Mouse (Mus musculus): ENCODE data around the gene Ankmy1. TPM values are rescaled to one million over a fixed set of nuclear protein-coding genes. Genes with fewer than 3 reads are reported as not detected.

The Ankmy1 gene
- polyA plus RNA-seq, 1 experiment = 0.19 TPM

DNA sequence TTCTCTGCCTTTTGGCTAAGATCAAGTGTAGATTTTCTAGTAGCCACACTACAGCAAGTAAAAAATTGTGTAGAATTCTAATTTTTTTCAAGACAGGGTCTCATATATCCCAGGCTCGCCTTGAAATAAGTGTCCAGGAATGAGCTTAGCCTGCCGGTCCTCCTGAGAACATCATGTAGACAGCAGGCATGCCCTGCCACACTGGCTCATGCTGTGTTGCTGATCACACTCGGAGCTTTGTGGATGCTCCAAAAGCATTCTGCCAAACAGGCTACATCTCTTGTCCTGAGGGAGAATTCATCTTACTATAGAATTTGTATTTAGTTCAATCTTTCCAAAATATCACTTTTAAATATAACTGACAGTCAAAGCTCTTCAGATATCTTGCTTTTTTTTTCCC lies 9.9 kb downstream of the Ankmy1 start:
- Histone ChIP-seq H3K4me1 (ENCODE audit: control insufficient read depth, insufficient read depth, insufficient read length) (no peaks in the 10 kb centered on the region), H3K27me3 (ENCODE audit: control insufficient read depth, insufficient read depth, low read length) (no peaks in the 10 kb centered on the region), H3K36me3 (ENCODE audit: control insufficient read depth, insufficient read depth, low read length) (no peaks in the 10 kb centered on the region), H3K4me3 (ENCODE audit: extremely low read depth, insufficient read depth, insufficient read length) (no peak overlapping the region), H3K27ac (ENCODE audit: insufficient read depth, low read length) (no peak overlapping the region)
- TF ChIP-seq CTCF (IDR thresholded peaks at IDR 0.05; ENCODE audit: extremely low read depth, insufficient read depth, insufficient read length, insufficient replicate concordance) (no peak), POLR2A (IDR thresholded peaks at IDR 0.05; ENCODE audit: low read depth, low read length) (no peak)
- WGBS = 75% methylated on average over 3 of the region's 3 CpGs
- DNase-seq (ENCODE audit: low read depth in 1 of 2, low spot score in 2 of 2) = no peak

DNA sequence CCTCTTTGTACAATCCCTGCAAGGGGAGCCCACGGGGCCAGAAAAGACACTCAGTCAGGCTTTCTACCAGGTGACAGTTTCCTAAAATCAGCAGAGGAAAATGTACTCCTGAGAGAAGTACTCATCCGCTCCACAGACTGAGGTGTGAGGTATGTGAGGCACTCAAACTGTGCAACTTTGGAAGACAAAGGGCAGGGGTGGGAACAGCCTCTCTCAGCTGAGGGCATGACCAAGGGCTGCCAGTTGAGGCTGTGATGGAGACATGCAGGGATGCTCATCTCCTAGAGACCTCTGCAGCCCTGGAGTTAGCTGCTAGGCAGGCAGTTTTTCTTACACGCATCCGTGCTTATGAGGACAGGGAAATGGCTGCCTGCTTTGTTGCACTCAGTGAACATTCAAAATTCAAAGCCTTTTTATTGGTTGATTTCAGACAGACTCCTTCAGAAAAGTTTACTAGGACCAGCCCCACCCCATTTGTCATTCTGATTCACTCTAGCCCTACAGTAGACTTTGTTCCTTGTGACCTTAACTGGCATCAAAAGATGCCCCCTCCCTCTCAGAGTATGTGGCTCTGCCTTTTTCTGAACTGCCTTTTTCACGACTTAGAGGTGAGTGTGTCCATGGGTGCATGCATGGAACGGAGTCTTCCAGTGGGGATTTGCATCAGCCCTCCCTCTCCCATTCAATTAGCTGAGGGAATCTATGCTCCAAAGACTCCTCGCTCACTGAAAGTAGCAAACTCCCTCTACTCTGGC lies 13.6 kb downstream of the Ankmy1 start:
- no peak overlapping the region for H3K27ac ChIP-seq (ENCODE audit: insufficient read depth, low read length)
- no peaks in the 10 kb centered on the region for H3K4me1 ChIP-seq (ENCODE audit: control insufficient read depth, insufficient read depth, insufficient read length)
- TF ChIP-seq POLR2A (IDR thresholded peaks at IDR 0.05; ENCODE audit: low read depth, low read length) (no peak), CTCF (IDR thresholded peaks at IDR 0.05; ENCODE audit: extremely low read depth, insufficient read depth, insufficient read length, insufficient replicate concordance) (no peak)
- 85% methylated on average over 7 of the region's 7 CpGs for WGBS
- no peaks in the 10 kb centered on the region for H3K36me3 ChIP-seq (ENCODE audit: control insufficient read depth, insufficient read depth, low read length)
- no peak for DNase-seq (ENCODE audit: low read depth in 1 of 2, low spot score in 2 of 2)
- H3K27me3 ChIP-seq (ENCODE audit: control insufficient read depth, insufficient read depth, low read length) = no peaks in the 10 kb centered on the region
- H3K4me3 ChIP-seq (ENCODE audit: extremely low read depth, insufficient read depth, insufficient read length) = no peak overlapping the region

DNA sequence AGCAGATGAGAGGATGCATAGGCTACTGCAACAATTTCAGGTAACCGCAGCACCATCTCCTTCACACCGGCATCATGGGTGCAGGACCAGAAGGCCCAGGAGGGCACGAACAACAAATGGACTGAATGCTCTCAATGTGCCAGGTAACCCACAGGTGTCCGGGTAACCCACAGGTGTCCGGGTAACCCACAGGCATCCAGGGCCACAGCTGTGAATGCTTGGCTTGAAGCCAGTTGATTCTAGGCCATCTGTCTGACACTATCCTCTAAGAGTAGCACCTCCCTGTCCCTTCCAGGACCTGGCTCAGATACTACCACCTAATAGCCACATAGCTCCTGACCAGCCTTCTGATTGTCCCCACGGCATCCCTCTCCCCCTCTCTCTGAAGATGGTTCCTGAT lies 20.7 kb downstream of the Ankmy1 start:
- TF ChIP-seq CTCF (IDR thresholded peaks at IDR 0.05; ENCODE audit: extremely low read depth, insufficient read depth, insufficient read length, insufficient replicate concordance) = no peak
- no peak for TF ChIP-seq POLR2A (IDR thresholded peaks at IDR 0.05; ENCODE audit: low read depth, low read length)
- Histone ChIP-seq H3K4me1 (ENCODE audit: control insufficient read depth, insufficient read depth, insufficient read length) (no peaks in the 10 kb centered on the region), H3K36me3 (ENCODE audit: control insufficient read depth, insufficient read depth, low read length) (no peaks in the 10 kb centered on the region), H3K27ac (ENCODE audit: insufficient read depth, low read length) (no peak overlapping the region), H3K27me3 (ENCODE audit: control insufficient read depth, insufficient read depth, low read length) (no peaks in the 10 kb centered on the region), H3K4me3 (ENCODE audit: extremely low read depth, insufficient read depth, insufficient read length) (no peak overlapping the region)
- no peak for DNase-seq (ENCODE audit: low read depth in 1 of 2, low spot score in 2 of 2)
- WGBS = 85% methylated on average over 6 of the region's 6 CpGs

DNA sequence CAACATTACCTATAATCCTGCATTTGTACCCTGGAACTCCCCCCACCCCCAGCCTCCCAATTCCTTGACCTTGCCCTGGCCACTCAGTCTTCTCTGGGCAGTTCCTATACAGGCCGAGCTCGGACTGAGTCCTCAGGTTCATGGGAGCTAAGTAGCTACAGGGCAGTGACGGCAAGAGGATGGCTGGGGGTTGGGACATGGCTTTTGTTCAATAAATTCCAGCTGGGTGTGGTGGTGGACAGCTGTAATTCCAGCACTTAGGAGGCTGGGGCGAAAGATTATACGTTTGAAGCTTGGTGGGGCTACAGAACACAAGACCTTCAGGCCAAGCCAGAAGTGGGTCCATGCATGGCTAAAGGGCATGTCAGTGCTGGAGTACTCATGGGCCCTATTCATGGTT lies 22.6 kb downstream of the Ankmy1 start:
- DNase-seq (ENCODE audit: low read depth in 1 of 2, low spot score in 2 of 2) = no peak
- no peak for TF ChIP-seq POLR2A (IDR thresholded peaks at IDR 0.05; ENCODE audit: low read depth, low read length)
- no peak for TF ChIP-seq CTCF (IDR thresholded peaks at IDR 0.05; ENCODE audit: extremely low read depth, insufficient read depth, insufficient read length, insufficient replicate concordance)
- WGBS = 89% methylated on average over 5 of the region's 5 CpGs
- H3K36me3 ChIP-seq (ENCODE audit: control insufficient read depth, insufficient read depth, low read length) = no peaks in the 10 kb centered on the region
- no peaks in the 10 kb centered on the region for H3K4me1 ChIP-seq (ENCODE audit: control insufficient read depth, insufficient read depth, insufficient read length)
- no peak overlapping the region for H3K27ac ChIP-seq (ENCODE audit: insufficient read depth, low read length)
- no peak overlapping the region for H3K4me3 ChIP-seq (ENCODE audit: extremely low read depth, insufficient read depth, insufficient read length)
- no peaks in the 10 kb centered on the region for H3K27me3 ChIP-seq (ENCODE audit: control insufficient read depth, insufficient read depth, low read length)

DNA sequence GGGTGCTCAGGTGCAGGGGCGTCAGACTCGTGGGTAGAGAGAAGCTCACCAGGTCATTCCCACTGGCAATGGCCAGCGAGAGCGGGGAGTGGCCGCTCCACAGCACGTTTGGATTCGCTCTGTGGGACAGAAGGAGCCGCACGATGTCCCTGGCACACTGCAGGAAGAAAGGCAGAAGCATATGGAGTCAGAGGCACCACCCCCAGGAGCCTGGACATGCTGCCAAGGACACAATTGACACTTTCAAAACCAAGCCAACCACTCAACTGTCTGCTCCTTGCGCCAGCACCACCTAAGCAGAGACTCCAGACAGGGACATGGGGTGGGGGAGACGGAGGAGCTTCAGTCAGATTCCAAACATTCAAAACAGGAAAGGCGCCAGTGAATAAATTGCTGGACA lies 23.4 kb downstream of the Ankmy1 start:
- WGBS = 92% methylated on average over 12 of the region's 12 CpGs
- TF ChIP-seq CTCF (IDR thresholded peaks at IDR 0.05; ENCODE audit: extremely low read depth, insufficient read depth, insufficient read length, insufficient replicate concordance) (no peak), POLR2A (IDR thresholded peaks at IDR 0.05; ENCODE audit: low read depth, low read length) (no peak)
- Histone ChIP-seq H3K4me3 (ENCODE audit: extremely low read depth, insufficient read depth, insufficient read length) (no peak overlapping the region), H3K4me1 (ENCODE audit: control insufficient read depth, insufficient read depth, insufficient read length) (no peaks in the 10 kb centered on the region), H3K27me3 (ENCODE audit: control insufficient read depth, insufficient read depth, low read length) (no peaks in the 10 kb centered on the region), H3K36me3 (ENCODE audit: control insufficient read depth, insufficient read depth, low read length) (no peaks in the 10 kb centered on the region), H3K27ac (ENCODE audit: insufficient read depth, low read length) (no peak overlapping the region)
- no peak for DNase-seq (ENCODE audit: low read depth in 1 of 2, low spot score in 2 of 2)

DNA sequence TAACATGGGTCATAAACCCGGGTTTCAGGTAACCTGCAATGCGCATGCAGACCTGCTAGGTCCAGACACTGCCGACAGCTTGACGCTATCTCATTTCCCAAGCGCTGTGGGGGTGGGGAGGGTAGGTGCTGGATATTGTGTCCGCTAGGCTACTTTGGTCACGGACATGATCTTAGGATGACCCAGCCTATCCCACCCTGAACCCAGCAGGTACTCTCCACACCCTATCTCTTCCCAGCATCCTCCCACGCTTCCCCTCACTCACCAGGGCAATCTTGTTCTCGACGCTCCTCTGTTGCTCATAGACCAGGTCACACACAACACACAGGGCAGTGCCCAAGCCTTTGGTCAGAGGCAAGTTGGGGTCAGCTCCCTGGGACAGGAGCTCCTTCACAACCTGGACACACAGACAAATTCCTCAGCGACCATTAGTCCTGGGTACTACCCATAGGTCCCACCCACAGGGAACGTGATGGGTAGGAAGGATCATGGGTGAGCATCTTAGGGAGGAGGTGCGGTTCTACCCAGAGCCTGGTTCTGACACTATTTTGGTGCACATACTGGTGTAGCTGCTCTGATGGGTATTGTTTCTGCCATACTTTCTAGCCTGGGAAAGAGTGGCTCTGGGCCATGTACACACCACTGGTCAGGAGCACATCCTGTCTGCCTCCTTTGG lies 24.5 kb downstream of the Ankmy1 start:
- no peak overlapping the region for H3K27ac ChIP-seq (ENCODE audit: insufficient read depth, low read length)
- H3K4me1 ChIP-seq (ENCODE audit: control insufficient read depth, insufficient read depth, insufficient read length) = no peaks in the 10 kb centered on the region
- WGBS = 83% methylated on average over 13 of the region's 13 CpGs
- no peaks in the 10 kb centered on the region for H3K36me3 ChIP-seq (ENCODE audit: control insufficient read depth, insufficient read depth, low read length)
- no peak for DNase-seq (ENCODE audit: low read depth in 1 of 2, low spot score in 2 of 2)
- no peaks in the 10 kb centered on the region for H3K27me3 ChIP-seq (ENCODE audit: control insufficient read depth, insufficient read depth, low read length)
- H3K4me3 ChIP-seq (ENCODE audit: extremely low read depth, insufficient read depth, insufficient read length) = no peak overlapping the region
- TF ChIP-seq POLR2A (IDR thresholded peaks at IDR 0.05; ENCODE audit: low read depth, low read length) (no peak), CTCF (IDR thresholded peaks at IDR 0.05; ENCODE audit: extremely low read depth, insufficient read depth, insufficient read length, insufficient replicate concordance) (no peak)

DNA sequence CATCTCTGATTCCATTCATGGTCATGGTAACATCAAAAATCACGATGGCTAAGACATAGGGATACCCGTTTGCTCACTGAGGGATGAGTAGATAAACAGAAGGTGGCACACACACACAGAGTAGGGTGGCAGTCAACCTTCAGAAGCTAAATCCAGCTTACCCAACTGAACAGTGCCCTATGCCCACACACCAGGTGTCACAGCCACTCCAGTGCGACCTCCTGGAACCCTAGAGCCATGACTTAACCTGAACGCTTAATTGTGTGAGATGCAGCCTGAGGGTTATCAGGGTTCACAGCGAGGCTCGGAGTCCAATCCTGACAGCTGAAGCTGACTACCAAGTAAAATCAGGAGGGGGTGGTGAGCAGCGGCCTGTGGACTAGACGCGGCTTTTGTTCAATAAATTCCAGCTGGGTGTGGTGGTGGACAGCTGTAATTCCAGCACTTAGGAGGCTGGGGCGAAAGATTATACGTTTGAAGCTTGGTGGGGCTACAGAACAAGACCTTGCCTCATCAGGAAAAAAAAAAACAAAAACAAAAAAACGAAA lies 25.2 kb downstream of the Ankmy1 start:
- WGBS = 85% methylated on average over 12 of the region's 12 CpGs
- TF ChIP-seq CTCF (IDR thresholded peaks at IDR 0.05; ENCODE audit: extremely low read depth, insufficient read depth, insufficient read length, insufficient replicate concordance) = no peak

More for the DNA sequence above, 25.2 kb downstream of the Ankmy1 start:
- H3K4me1 ChIP-seq (ENCODE audit: control insufficient read depth, insufficient read depth, insufficient read length) = no peaks in the 10 kb centered on the region
- no peak overlapping the region for H3K27ac ChIP-seq (ENCODE audit: insufficient read depth, low read length)
- no peak for DNase-seq (ENCODE audit: low read depth in 1 of 2, low spot score in 2 of 2)
- no peaks in the 10 kb centered on the region for H3K27me3 ChIP-seq (ENCODE audit: control insufficient read depth, insufficient read depth, low read length)
- H3K4me3 ChIP-seq (ENCODE audit: extremely low read depth, insufficient read depth, insufficient read length) = no peak overlapping the region
- H3K36me3 ChIP-seq (ENCODE audit: control insufficient read depth, insufficient read depth, low read length) = no peaks in the 10 kb centered on the region
